Mouse (Mus musculus): Measurements from ENCODE around the gene Lmf2. TPM values are rescaled to one million over a fixed set of nuclear protein-coding genes. Genes with fewer than 3 reads are reported as not detected.

Lmf2 gene
- polyA plus RNA-seq, 1 experiment from 2014 or later, result 33.0 TPM

Small RNAs within 50 kb of the gene (microRNA-seq; reads per million reads assigned to microRNA genes)
- gene Mir6959, result not detected

Other genes starting within 250 kb of the Lmf2 start
- gene Tubgcp6, start 232.5 kb downstream of the Lmf2 start, polyA plus RNA-seq (2015; fragmentation: Nextera tagmentation; extraction: Ambion mirVana), result 15.2 and 16.4 TPM in 2 replicates
- gene Hdac10, start 227.0 kb downstream of the Lmf2 start, polyA plus RNA-seq (2015; fragmentation: Nextera tagmentation; extraction: Ambion mirVana), result 27.3 and 29.2 TPM in 2 replicates
- gene Mapk12, start 215.0 kb downstream of the Lmf2 start, polyA plus RNA-seq (2015; fragmentation: Nextera tagmentation; extraction: Ambion mirVana), result 4.1 and 4.4 TPM in 2 replicates
- 23.7 and 28.3 TPM in 2 replicates for gene Mapk11, start 206.0 kb downstream of the Lmf2 start, polyA plus RNA-seq (2015; fragmentation: Nextera tagmentation; extraction: Ambion mirVana)
- gene Plxnb2, start 174.9 kb downstream of the Lmf2 start, polyA plus RNA-seq (2015; fragmentation: Nextera tagmentation; extraction: Ambion mirVana), result 85.2 and 106 TPM in 2 replicates
- gene Dennd6b, start 159.2 kb downstream of the Lmf2 start, polyA plus RNA-seq (2015; fragmentation: Nextera tagmentation; extraction: Ambion mirVana), result 86.6 and 93.2 TPM in 2 replicates
- 59.4 and 71.5 TPM in 2 replicates for gene Ppp6r2, start 144.1 kb downstream of the Lmf2 start, polyA plus RNA-seq (2015; fragmentation: Nextera tagmentation; extraction: Ambion mirVana)
- gene Sbf1, start 40.3 kb downstream of the Lmf2 start, polyA plus RNA-seq (2015; fragmentation: Nextera tagmentation; extraction: Ambion mirVana), result 93.2 and 102 TPM in 2 replicates
- gene Adm2, start 32.9 kb downstream of the Lmf2 start, polyA plus RNA-seq (2015; fragmentation: Nextera tagmentation; extraction: Ambion mirVana), result not detected in 2 replicates
- not detected in 2 replicates for gene Miox, start 21.3 kb downstream of the Lmf2 start, polyA plus RNA-seq (2015; fragmentation: Nextera tagmentation; extraction: Ambion mirVana)
- 115 and 122 TPM in 2 replicates for gene Ncaph2, start 60 bp upstream of the Lmf2 start, polyA plus RNA-seq (2015; fragmentation: Nextera tagmentation; extraction: Ambion mirVana)
- 16.7 and 20.2 TPM in 2 replicates for gene Sco2, start 18.2 kb upstream of the Lmf2 start, polyA plus RNA-seq (2015; fragmentation: Nextera tagmentation; extraction: Ambion mirVana)
- 2.6 TPM in 2 replicates for gene Tymp, start 21.4 kb upstream of the Lmf2 start, polyA plus RNA-seq (2015; fragmentation: Nextera tagmentation; extraction: Ambion mirVana)
- 4.8 and 5.4 TPM in 2 replicates for gene Odf3b, start 23.6 kb upstream of the Lmf2 start, polyA plus RNA-seq (2015; fragmentation: Nextera tagmentation; extraction: Ambion mirVana)
- 0.08 TPM in 1 of 2 replicates, not detected in the other for gene Klhdc7b, start 29.3 kb upstream of the Lmf2 start, polyA plus RNA-seq (2015; fragmentation: Nextera tagmentation; extraction: Ambion mirVana)
- gene Syce3, start 54.8 kb upstream of the Lmf2 start, polyA plus RNA-seq (2015; fragmentation: Nextera tagmentation; extraction: Ambion mirVana), result not detected in 2 replicates
- gene Cpt1b, start 70.2 kb upstream of the Lmf2 start, polyA plus RNA-seq (2015; fragmentation: Nextera tagmentation; extraction: Ambion mirVana), result 0.60 and 1.4 TPM in 2 replicates
- 5.3 and 5.9 TPM in 2 replicates for gene C730034F03Rik, start 73.9 kb upstream of the Lmf2 start, polyA plus RNA-seq (2015; fragmentation: Nextera tagmentation; extraction: Ambion mirVana)
- 0.11 TPM in 1 of 2 replicates, not detected in the other for gene Gm44502, start 74.0 kb upstream of the Lmf2 start, polyA plus RNA-seq (2015; fragmentation: Nextera tagmentation; extraction: Ambion mirVana)
- gene Chkb, start 74.2 kb upstream of the Lmf2 start, polyA plus RNA-seq (2015; fragmentation: Nextera tagmentation; extraction: Ambion mirVana), result 82.1 and 85.6 TPM in 2 replicates
- 84.5 and 88.1 TPM in 2 replicates for gene Mapk8ip2, start 98.3 kb upstream of the Lmf2 start, polyA plus RNA-seq (2015; fragmentation: Nextera tagmentation; extraction: Ambion mirVana)
- gene Arsa, start 121.8 kb upstream of the Lmf2 start, polyA plus RNA-seq (2015; fragmentation: Nextera tagmentation; extraction: Ambion mirVana), result 35.4 and 37.3 TPM in 2 replicates
- 7.7 and 8.4 TPM in 2 replicates for gene Shank3, start 144.0 kb upstream of the Lmf2 start, polyA plus RNA-seq (2015; fragmentation: Nextera tagmentation; extraction: Ambion mirVana)
- 0.75 and 0.93 TPM in 2 replicates for gene Acr, start 212.7 kb upstream of the Lmf2 start, polyA plus RNA-seq (2015; fragmentation: Nextera tagmentation; extraction: Ambion mirVana)
- 81.8 and 91.8 TPM in 2 replicates for gene Rabl2, start 236.3 kb upstream of the Lmf2 start, polyA plus RNA-seq (2015; fragmentation: Nextera tagmentation; extraction: Ambion mirVana)

Measured in hindbrain, embryonic 16.5 days (tissue).